Mouse (Mus musculus): Measurements from ENCODE around the gene Zfp706. TPM values are rescaled to one million over a fixed set of nuclear protein-coding genes. Genes with fewer than 3 reads are reported as not detected.

Zfp706 gene
- total and polyA plus RNA-seq, 3 experiments = 33.1 to 261 (median 64.0) TPM

DNA sequence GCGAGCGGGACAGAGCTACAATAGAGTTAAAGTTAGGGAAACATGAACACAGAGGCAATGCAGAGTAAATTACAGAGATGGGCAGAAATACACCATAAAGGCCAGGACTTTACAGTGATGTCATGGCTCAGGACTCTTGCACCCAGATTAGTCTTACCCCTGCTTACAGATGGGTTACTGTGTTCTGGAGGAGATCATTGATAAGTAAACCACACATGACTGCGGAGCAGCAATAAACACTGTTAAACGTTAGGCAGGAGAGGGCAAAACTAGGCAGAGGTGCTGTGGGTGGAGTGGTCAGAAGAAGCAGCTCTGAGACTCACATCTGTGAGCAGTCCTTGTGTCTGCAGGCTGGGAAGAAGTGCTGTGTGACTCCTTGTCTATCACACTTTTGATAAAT, 18.9 kb upstream of the Zfp706 start:
- Histone ChIP-seq H3K4me1 (ENCODE audit: control insufficient read depth in 1 of 2, insufficient read depth in 2 of 2, low read length in 2 of 2) (peaks cover 3 to 5% of the 10 kb centered on the region in 2 experiments; a peak in 1 of 4 replicates), H3K79me2 (ENCODE audit: control insufficient read depth, insufficient read depth, low read length, poor library complexity) (no peaks in the 10 kb centered on the region), H3K36me3 (ENCODE audit: control insufficient read depth in 1 of 2, insufficient read depth in 2 of 2, low read length in 2 of 2) (peaks cover 0 to 3% of the 10 kb centered on the region in 2 experiments; a peak in 1 of 4 replicates), H3K9me3 (replicated peaks; ENCODE audit: insufficient read depth, low read length) (no peaks in the 10 kb centered on the region), H3K4me3 (ENCODE audit: control insufficient read depth in 1 of 2, insufficient read depth in 1 of 2, low read depth in 2 of 2, low read length in 2 of 2) (no peak overlapping the region), H3K27ac (ENCODE audit: control insufficient read depth, low read depth, low read length) (no peak overlapping the region), H3K27me3 (ENCODE audit: control insufficient read depth in 1 of 2, insufficient read depth in 2 of 2, low read length in 2 of 2) (no peaks in the 10 kb centered on the region), H3K9ac (ENCODE audit: control insufficient read depth, low read depth, low read length, poor library complexity, severe bottlenecking) (no peak overlapping the region)
- DNase-seq (ENCODE audit: low read depth, low spot score) = peak; percentile 39
- TF ChIP-seq TCF12 (IDR thresholded peaks at IDR 0.05; ENCODE audit: low read depth, low read length) (peak; percentile 33; the same call in 1 of the 2 replicates), SMC3 (IDR thresholded peaks at IDR 0.05; ENCODE audit: low read depth, low read length) (no peak), CHD1 (IDR thresholded peaks at IDR 0.05; ENCODE audit: low read depth, low read length) (no peak), EP300 (IDR thresholded peaks at IDR 0.05; ENCODE audit: low read depth in 1 of 2, low read length in 2 of 2) (0 out of 4 replicates have a peak, but pooled peaks of 1 of the 2 experiments have one; percentile 25), POLR2AphosphoS5 (IDR thresholded peaks at IDR 0.05; ENCODE audit: borderline replicate concordance, low read depth, low read length) (no peak), ETS1 (IDR thresholded peaks at IDR 0.05; ENCODE audit: low read depth, low read length) (peak; percentile 71; the same call in 1 of the 2 replicates), GATA1 (IDR thresholded peaks at IDR 0.05; ENCODE audit: low read depth, low read length) (peak; percentile 14; the same call in 1 of the 2 replicates), BHLHE40 (IDR thresholded peaks at IDR 0.05; ENCODE audit: borderline replicate concordance, low read depth, low read length) (peak; percentile 39; the same call in 1 of the 2 replicates), KAT2A (conservative IDR thresholded peaks at IDR 0.05; ENCODE audit: low read depth, low read length) (no peak), E2F4 (IDR thresholded peaks at IDR 0.05; ENCODE audit: borderline replicate concordance, low read depth, low read length) (no peak), USF1 (IDR thresholded peaks at IDR 0.05; ENCODE audit: low read depth, low read length) (0 out of 2 replicates have a peak, but pooled peaks have one; percentile 21)

GRCm38 (mm10) chr15:37020581-37021245, 13.1 kb upstream of the Zfp706 start:
- peak; percentile 43 for DNase-seq (ENCODE audit: low read depth, low spot score)
- H3K36me3 ChIP-seq (ENCODE audit: control insufficient read depth in 1 of 2, insufficient read depth in 2 of 2, low read length in 2 of 2) = no peaks in the 10 kb centered on the region
- H3K79me2 ChIP-seq (ENCODE audit: control insufficient read depth, insufficient read depth, low read length, poor library complexity) = no peaks in the 10 kb centered on the region
- peak; percentile 88 for TF ChIP-seq SMC3 (IDR thresholded peaks at IDR 0.05; ENCODE audit: low read depth, low read length)
- peak; percentile 64 for TF ChIP-seq ZC3H11A (IDR thresholded peaks at IDR 0.05; ENCODE audit: low read depth, low read length)
- no peak for TF ChIP-seq UBTF (IDR thresholded peaks at IDR 0.05; ENCODE audit: borderline replicate concordance, insufficient read depth, low read depth, low read length)
- TF ChIP-seq MXI1 (IDR thresholded peaks at IDR 0.05; ENCODE audit: low read depth, low read length) = no peak
- TF ChIP-seq GABPA (IDR thresholded peaks at IDR 0.05; ENCODE audit: low read depth, low read length) = no peak
- no peak for TF ChIP-seq ZNF384 (IDR thresholded peaks at IDR 0.05; ENCODE audit: low read depth, low read length)
- peak in 2 of 3 experiments; percentile 41 to 67; a peak in 4 of 6 replicates for TF ChIP-seq CTCF (IDR thresholded peaks at IDR 0.05 in 2 of 3, conservative IDR thresholded peaks at IDR 0.05 in 1 of 3; ENCODE audit: control insufficient read depth in 1 of 3, insufficient read depth in 1 of 3, low read depth in 2 of 3, low read length in 3 of 3, poor library complexity in 1 of 3, severe bottlenecking in 1 of 3)
- TF ChIP-seq BHLHE40 (IDR thresholded peaks at IDR 0.05; ENCODE audit: borderline replicate concordance, low read depth, low read length) = no peak
- peak; percentile 77 for TF ChIP-seq RAD21 (IDR thresholded peaks at IDR 0.05; ENCODE audit: low read depth, low read length)
- no peak for TF ChIP-seq ZKSCAN1 (IDR thresholded peaks at IDR 0.05; ENCODE audit: low read depth, low read length)
- H3K4me1 ChIP-seq (ENCODE audit: control insufficient read depth in 1 of 2, insufficient read depth in 2 of 2, low read length in 2 of 2) = peaks cover 0 to 5% of the 10 kb centered on the region in 2 experiments; a peak in 1 of 4 replicates
- H3K9ac ChIP-seq (ENCODE audit: control insufficient read depth, low read depth, low read length, poor library complexity, severe bottlenecking) = no peak overlapping the region
- H3K9me3 ChIP-seq (replicated peaks; ENCODE audit: insufficient read depth, low read length) = no peaks in the 10 kb centered on the region
- no peak overlapping the region for H3K4me3 ChIP-seq (ENCODE audit: control insufficient read depth in 1 of 2, insufficient read depth in 1 of 2, low read depth in 2 of 2, low read length in 2 of 2)
- no peaks in the 10 kb centered on the region for H3K27me3 ChIP-seq (ENCODE audit: control insufficient read depth in 1 of 2, insufficient read depth in 2 of 2, low read length in 2 of 2)
- H3K27ac ChIP-seq (ENCODE audit: control insufficient read depth, low read depth, low read length) = no peak overlapping the region

Measured in MEL (cell line).